Mouse (Mus musculus): ENCODE measurements at regions not wholly inside any gene's neighbourhood (a gene's known extent, or its start where the extent isn't known, plus 50 kb on each side); places are given as distances from the start of the nearest gene placed in this dataset.

DNA sequence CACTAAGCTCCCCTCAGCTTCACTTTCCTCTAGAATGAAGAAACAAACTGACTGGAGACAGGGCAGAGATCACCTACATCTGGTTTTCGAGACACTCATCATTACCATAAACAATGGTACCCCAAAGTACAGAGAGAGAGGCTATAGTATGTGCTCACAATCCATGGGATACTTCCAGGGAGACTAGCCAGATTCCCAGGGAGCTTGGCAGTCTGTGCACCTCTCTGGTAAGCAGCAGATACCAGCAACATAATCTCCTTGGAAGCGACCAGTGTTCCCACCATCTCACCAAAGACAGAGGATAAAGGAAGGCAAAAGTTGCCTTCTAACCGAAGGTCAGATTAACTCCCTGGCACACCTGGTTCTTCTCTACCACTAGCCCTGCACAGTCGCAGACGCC lies 256.4 kb downstream of the Prdm2 start:
- TF ChIP-seq CTCF (IDR thresholded peaks at IDR 0.05; ENCODE audit: low read depth, low read length) (no peak), POLR2A (IDR thresholded peaks at IDR 0.05; ENCODE audit: borderline replicate concordance, low read depth, low read length) (no peak)
